Mouse (Mus musculus) stomach, embryonic 15.5 days (tissue): ENCODE results near the gene Rgs7. TPM values are rescaled to one million over a fixed set of nuclear protein-coding genes. Genes with fewer than 3 reads are reported as not detected.

ENCODE experiments used
- ATAC-seq: fragments of 200-750 bp; cut with Nextera tagmentation; 2 replicates; pipeline ENCODE4 v1.8.0; 2017; ENCODE audit warnings: low read depth, moderate number of reproducible peaks, moderate TSS enrichment; ENCODE audit not compliant: insufficient read depth, low FRiP score
- H3K27ac ChIP-seq: fragments of 300-500 bp; sonication (generic); 2 replicates; pipeline ENCODE4 v1.5.1; 2015; ENCODE audit warnings: mild to moderate bottlenecking, inconsistent platforms
- H3K27me3 ChIP-seq: fragments of 300-500 bp; sonication (generic); replicated peaks from 2 replicates; pipeline ENCODE4 v1.6.1; 2015; ENCODE audit warnings: inconsistent platforms
- H3K36me3 ChIP-seq: fragments of 300-500 bp; sonication (generic); 2 replicates; pipeline ENCODE4 v1.6.1; 2015; ENCODE audit warnings: inconsistent platforms
- H3K4me1 ChIP-seq: fragments of 300-500 bp; sonication (generic); 2 replicates; pipeline ENCODE4 v1.6.1; 2015; ENCODE audit warnings: inconsistent platforms
- H3K4me2 ChIP-seq: fragments of 300-500 bp; sonication (generic); 2 replicates; pipeline ENCODE4 v1.6.1; 2015; ENCODE audit warnings: mild to moderate bottlenecking, inconsistent platforms
- H3K4me3 ChIP-seq: fragments of 300-500 bp; sonication (generic); replicated peaks from 2 replicates; pipeline ENCODE4 v1.5.1; 2015; ENCODE audit warnings: inconsistent platforms
- H3K9ac ChIP-seq: fragments of 300-500 bp; sonication (generic); 2 replicates; pipeline ENCODE4 v1.6.1; 2015; ENCODE audit warnings: inconsistent platforms
- H3K9me3 ChIP-seq: fragments of 300-500 bp; sonication (generic); 2 replicates; pipeline ENCODE4 v1.6.1; 2016; ENCODE audit warnings: inconsistent platforms
- WGBS: fragments of 180-500 bp; shearing (Covaris S2); methylation state at CpG from one replicate; pipeline ENCODE4 v1.1.7; 2015; 5-methylcytosine and 5-hydroxymethylcytosine counted together
- polyA plus RNA-seq: library from polyadenylated mRNA; unstranded; fragments of >200 nt; fragmentation: Nextera tagmentation; extraction: Ambion mirVana; gene quantifications from 2 replicates; pipeline ENCODE4 v1.2.1, GENCODE M21; 2015

The Rgs7 gene
- polyA plus RNA-seq, 1 experiment from 2014 or later, result 2.5 TPM

- no peaks in the 10 kb centered on the region for H3K27me3 ChIP-seq
- ATAC-seq, result no peak
- H3K4me1 ChIP-seq, result no peaks in the 10 kb centered on the region
- no peak overlapping the region for H3K9ac ChIP-seq
- no peak overlapping the region for H3K4me3 ChIP-seq
- H3K4me2 ChIP-seq, result no peak overlapping the region
- H3K27ac ChIP-seq, result no peak overlapping the region
- 59% methylated on average over 1 of the region's 1 CpGs for WGBS
- H3K36me3 ChIP-seq, result no peaks in the 10 kb centered on the region
- H3K9me3 ChIP-seq, result no peaks in the 10 kb centered on the region
Measured at GRCm38 (mm10) chr1:175290072-175290471, 202.2 kb downstream of the Rgs7 start.

DNA sequence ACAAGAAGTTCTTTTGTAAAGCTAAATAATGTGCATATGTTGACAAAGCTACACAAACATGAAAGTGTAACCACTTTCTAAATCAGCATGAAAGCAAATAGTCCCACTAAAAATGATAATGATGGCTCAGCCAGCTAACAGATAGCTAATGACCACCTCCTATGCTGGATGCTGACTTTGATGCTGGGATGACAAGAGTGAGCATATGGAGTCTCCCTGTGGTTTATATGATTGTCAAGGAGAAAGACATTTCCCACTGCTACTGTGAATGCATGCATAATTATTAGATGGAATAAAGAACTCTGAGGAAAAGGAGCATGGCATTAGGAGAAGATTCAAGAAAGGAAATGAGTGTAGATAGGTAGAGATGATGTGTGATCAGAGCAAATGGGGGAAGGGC, 230.0 kb downstream of the Rgs7 start:
- Histone ChIP-seq H3K9me3 (no peaks in the 10 kb centered on the region), H3K4me1 (no peaks in the 10 kb centered on the region), H3K4me3 (no peak overlapping the region), H3K27ac (no peak overlapping the region), H3K4me2 (no peak overlapping the region), H3K27me3 (no peaks in the 10 kb centered on the region), H3K9ac (no peak overlapping the region), H3K36me3 (no peaks in the 10 kb centered on the region)
- ATAC-seq, result no peak

DNA sequence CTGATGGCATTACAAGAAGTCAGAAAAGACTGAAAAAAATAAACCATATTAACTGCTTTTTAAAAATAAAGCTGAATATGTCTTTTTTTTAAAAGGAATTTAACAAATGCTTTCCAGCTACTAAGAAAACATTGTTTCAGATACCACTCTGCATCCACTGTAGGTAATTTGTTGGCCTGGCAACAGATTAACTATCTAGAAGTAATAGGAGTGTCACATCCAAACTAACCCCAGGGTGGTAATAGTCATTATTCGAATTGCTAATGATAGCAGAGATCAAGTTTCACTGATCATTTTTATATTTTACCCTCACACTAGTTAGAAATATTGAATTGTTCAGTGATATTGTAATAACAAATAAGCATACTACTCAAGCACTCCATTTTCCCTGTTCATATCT, 232.9 kb downstream of the Rgs7 start:
- WGBS, result 63% methylated on average over 1 of the region's 1 CpGs

GRCm38 (mm10) chr1:175255224-175255623, 237.1 kb downstream of the Rgs7 start:
- no peaks in the 10 kb centered on the region for H3K27me3 ChIP-seq
- no peak for ATAC-seq
- 50% methylated on average over 3 of the region's 3 CpGs for WGBS

More for the DNA sequence above, 232.9 kb downstream of the Rgs7 start:
- Histone ChIP-seq H3K4me3 (no peak overlapping the region), H3K27me3 (no peaks in the 10 kb centered on the region), H3K9ac (no peak overlapping the region), H3K4me1 (no peaks in the 10 kb centered on the region), H3K27ac (no peak overlapping the region), H3K9me3 (no peaks in the 10 kb centered on the region), H3K4me2 (no peak overlapping the region), H3K36me3 (no peaks in the 10 kb centered on the region)
- ATAC-seq, result no peak

GRCm38 (mm10) chr1:175254724-175255123, 237.6 kb downstream of the Rgs7 start:
- WGBS, result 44% methylated on average over 3 of the region's 3 CpGs
- Histone ChIP-seq H3K27ac (no peak overlapping the region), H3K4me1 (no peaks in the 10 kb centered on the region), H3K36me3 (no peaks in the 10 kb centered on the region), H3K9ac (no peak overlapping the region), H3K27me3 (no peaks in the 10 kb centered on the region), H3K4me3 (no peak overlapping the region), H3K9me3 (no peaks in the 10 kb centered on the region), H3K4me2 (no peak overlapping the region)
- no peak for ATAC-seq

More at GRCm38 (mm10) chr1:175255224-175255623, 237.1 kb downstream of the Rgs7 start:
- Histone ChIP-seq H3K36me3 (no peaks in the 10 kb centered on the region), H3K9ac (no peak overlapping the region), H3K9me3 (no peaks in the 10 kb centered on the region), H3K4me2 (no peak overlapping the region), H3K4me1 (no peaks in the 10 kb centered on the region), H3K27ac (no peak overlapping the region), H3K4me3 (no peak overlapping the region)

- Histone ChIP-seq H3K27me3 (no peaks in the 10 kb centered on the region), H3K4me1 (no peaks in the 10 kb centered on the region), H3K4me2 (no peak overlapping the region), H3K36me3 (no peaks in the 10 kb centered on the region), H3K9ac (no peak overlapping the region), H3K4me3 (no peak overlapping the region), H3K9me3 (no peaks in the 10 kb centered on the region), H3K27ac (no peak overlapping the region)
- no peak for ATAC-seq
- WGBS, result 77% methylated on average over 5 of the region's 5 CpGs
Measured at GRCm38 (mm10) chr1:175242135-175242534, 250.2 kb downstream of the Rgs7 start.

DNA sequence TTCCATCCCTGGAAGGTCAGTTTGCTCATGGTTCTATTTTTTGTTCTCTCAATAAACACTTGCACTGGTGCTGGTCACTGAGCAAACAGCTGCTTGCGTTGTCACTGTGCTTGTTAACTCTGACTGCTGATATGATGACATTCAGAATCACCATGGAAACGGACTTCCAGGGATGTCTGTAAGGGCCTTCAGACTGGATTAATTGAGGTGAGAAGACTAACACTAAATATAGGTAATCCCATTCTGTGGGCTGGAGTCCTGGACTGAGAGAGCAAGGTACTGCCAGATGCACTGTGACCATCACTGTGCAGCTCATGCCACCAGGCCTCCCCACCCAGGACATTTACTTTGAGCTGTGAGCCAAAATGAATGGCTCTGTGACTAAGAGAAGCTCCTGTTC, 252.2 kb downstream of the Rgs7 start:
- Histone ChIP-seq H3K4me1 (no peaks in the 10 kb centered on the region), H3K27ac (no peak overlapping the region), H3K9ac (no peak overlapping the region), H3K9me3 (no peaks in the 10 kb centered on the region), H3K27me3 (no peaks in the 10 kb centered on the region), H3K4me3 (no peak overlapping the region), H3K36me3 (no peaks in the 10 kb centered on the region), H3K4me2 (no peak overlapping the region)
- peak; percentile 22; the same call in 1 of the 2 replicates for ATAC-seq
- 53% methylated on average over 2 of the region's 2 CpGs for WGBS

- no peaks in the 10 kb centered on the region for H3K36me3 ChIP-seq
- no peaks in the 10 kb centered on the region for H3K27me3 ChIP-seq
- H3K4me2 ChIP-seq, result no peak overlapping the region
- no peaks in the 10 kb centered on the region for H3K4me1 ChIP-seq
- H3K4me3 ChIP-seq, result no peak overlapping the region
- WGBS, result 85% methylated on average over 3 of the region's 3 CpGs
- no peaks in the 10 kb centered on the region for H3K9me3 ChIP-seq
- no peak overlapping the region for H3K27ac ChIP-seq
- ATAC-seq, result no peak
- H3K9ac ChIP-seq, result no peak overlapping the region
Measured at GRCm38 (mm10) chr1:175221593-175222500, 270.5 kb downstream of the Rgs7 start.

GRCm38 (mm10) chr1:175219563-175219962, 272.7 kb downstream of the Rgs7 start:
- Histone ChIP-seq H3K4me2 (no peak overlapping the region), H3K9me3 (no peaks in the 10 kb centered on the region), H3K36me3 (no peaks in the 10 kb centered on the region), H3K4me1 (no peaks in the 10 kb centered on the region), H3K27me3 (no peaks in the 10 kb centered on the region), H3K4me3 (no peak overlapping the region), H3K9ac (no peak overlapping the region), H3K27ac (no peak overlapping the region)
- 80% methylated on average over 2 of the region's 2 CpGs for WGBS
- ATAC-seq, result no peak

GRCm38 (mm10) chr1:175207004-175207403, 285.3 kb downstream of the Rgs7 start:
- Histone ChIP-seq H3K27ac (no peak overlapping the region), H3K4me3 (no peak overlapping the region), H3K4me2 (no peak overlapping the region), H3K36me3 (no peaks in the 10 kb centered on the region), H3K9ac (no peak overlapping the region), H3K4me1 (no peaks in the 10 kb centered on the region), H3K9me3 (no peaks in the 10 kb centered on the region), H3K27me3 (no peaks in the 10 kb centered on the region)
- WGBS, result 83% methylated on average over 2 of the region's 2 CpGs
- no peak for ATAC-seq

DNA sequence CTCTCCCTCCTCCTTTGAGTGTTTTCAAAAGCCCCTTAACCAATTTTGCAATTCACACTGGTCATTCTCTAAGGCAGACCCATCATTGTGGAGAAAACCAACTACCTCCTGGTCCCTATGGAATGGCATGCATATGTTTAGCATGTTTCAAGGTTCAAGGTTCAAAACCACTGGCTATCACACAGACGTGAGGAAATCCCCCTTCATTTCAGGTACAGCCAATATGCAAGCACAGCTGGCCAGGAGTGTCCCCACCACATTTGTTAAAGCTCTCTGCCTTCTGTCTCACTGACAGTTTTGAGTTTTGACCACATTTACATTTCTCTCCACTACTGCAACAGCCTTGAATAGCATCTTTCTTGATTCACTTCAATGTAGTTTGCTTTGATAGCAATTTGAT, 286.7 kb downstream of the Rgs7 start:
- H3K27ac ChIP-seq, result no peak overlapping the region
- 42% methylated on average over 1 of the region's 1 CpGs for WGBS
- ATAC-seq, result no peak

GRCm38 (mm10) chr1:175203544-175203943, 288.8 kb downstream of the Rgs7 start:
- Histone ChIP-seq H3K4me3 (no peak overlapping the region), H3K9ac (no peak overlapping the region), H3K4me1 (no peaks in the 10 kb centered on the region), H3K4me2 (no peak overlapping the region), H3K9me3 (no peaks in the 10 kb centered on the region), H3K27ac (no peak overlapping the region), H3K36me3 (no peaks in the 10 kb centered on the region), H3K27me3 (no peaks in the 10 kb centered on the region)
- WGBS, result 71% methylated on average over 1 of the region's 1 CpGs
- ATAC-seq, result no peak

More for the DNA sequence above, 286.7 kb downstream of the Rgs7 start:
- Histone ChIP-seq H3K9me3 (no peaks in the 10 kb centered on the region), H3K4me2 (no peak overlapping the region), H3K4me1 (no peaks in the 10 kb centered on the region), H3K36me3 (no peaks in the 10 kb centered on the region), H3K27me3 (no peaks in the 10 kb centered on the region), H3K9ac (no peak overlapping the region), H3K4me3 (no peak overlapping the region)
